Mouse (Mus musculus) liver, embryonic 11.5 days (tissue): ENCODE measurements around the gene Crhr1. TPM values are rescaled to one million over a fixed set of nuclear protein-coding genes. Genes with fewer than 3 reads are reported as not detected.

Experiments
- ATAC-seq: fragments of 200-750 bp; cut with Nextera tagmentation; replicated peaks from 2 replicates; pipeline ENCODE4 v1.8.0; 2017; ENCODE audit warnings: moderate number of reproducible peaks, mild to moderate bottlenecking, moderate TSS enrichment, moderate library complexity; ENCODE audit not compliant: low FRiP score
- DNase-seq: peaks from one replicate; pipeline ENCODE4 v3.0.0-alpha.2; 2017; ENCODE audit warnings: low spot score
- H3K27ac ChIP-seq: fragments of 300-500 bp; sonication (generic); 2 replicates; pipeline ENCODE4 v1.5.1; 2014; ENCODE audit warnings: mild to moderate bottlenecking, low read depth, low read length, control low read depth
- H3K27me3 ChIP-seq: fragments of 300-500 bp; sonication (generic); replicated peaks from 2 replicates; pipeline ENCODE4 v1.6.1; 2014; ENCODE audit warnings: low read length, mixed read lengths; ENCODE audit not compliant: control insufficient read depth, insufficient read depth
- H3K36me3 ChIP-seq: fragments of 300-500 bp; sonication (generic); 2 replicates; pipeline ENCODE4 v1.6.1; 2014; ENCODE audit warnings: mild to moderate bottlenecking, low read length, moderate library complexity, mixed read lengths; ENCODE audit not compliant: control insufficient read depth, insufficient read depth
- H3K4me1 ChIP-seq: fragments of 300-500 bp; sonication (generic); replicated peaks from 2 replicates; pipeline ENCODE4 v1.6.1; 2014; ENCODE audit warnings: low read length, mixed read lengths; ENCODE audit not compliant: control insufficient read depth, insufficient read depth
- H3K4me2 ChIP-seq: fragments of 300-500 bp; sonication (generic); 2 replicates; pipeline ENCODE4 v1.6.1; 2014; ENCODE audit warnings: mild to moderate bottlenecking, control low read depth, moderate library complexity
- H3K4me3 ChIP-seq: fragments of 300-500 bp; sonication (generic); 2 replicates; pipeline ENCODE4 v1.5.1; 2014; ENCODE audit warnings: low read depth, low read length, control low read depth
- H3K9ac ChIP-seq: fragments of 300-500 bp; sonication (generic); 2 replicates; pipeline ENCODE4 v1.6.1; 2014; ENCODE audit warnings: low read depth, low read length, control low read depth
- H3K9me3 ChIP-seq: fragments of 300-500 bp; sonication (generic); 2 replicates; pipeline ENCODE4 v1.6.1; 2016; ENCODE audit warnings: low read length, inconsistent platforms, mixed read lengths; ENCODE audit not compliant: control insufficient read depth
- WGBS: fragments of 180-500 bp; shearing (Covaris S2); extraction: QIAGEN DNeasy Blood & Tissue Kit; methylation state at CpG from one replicate; pipeline ENCODE4 v1.1.7; 2014; 5-methylcytosine and 5-hydroxymethylcytosine counted together
- polyA plus RNA-seq: library from polyadenylated mRNA; unstranded; fragments of >200 nt; fragmentation: Nextera tagmentation; extraction: Ambion mirVana; gene quantifications from 2 replicates; pipeline ENCODE4 v1.2.1, GENCODE M21; 2014

The Crhr1 gene
- polyA plus RNA-seq, 1 experiment from 2014 or later: not detected

- ATAC-seq (no peak), DNase-seq (no peak)
- no peak overlapping the region for H3K4me2 ChIP-seq
- H3K36me3 ChIP-seq: no peaks in the 10 kb centered on the region
- no peak overlapping the region for H3K9ac ChIP-seq
- 64% methylated on average over 3 of the region's 3 CpGs for WGBS
- H3K27ac ChIP-seq: no peak overlapping the region
- no peak overlapping the region for H3K4me3 ChIP-seq
- no peaks in the 10 kb centered on the region for H3K9me3 ChIP-seq
- H3K4me1 ChIP-seq: no peaks in the 10 kb centered on the region
- peaks cover 4% of the 10 kb centered on the region for H3K27me3 ChIP-seq
These were observed 8.1 kb upstream of the Crhr1 start for GRCm38 (mm10) chr11:104124582-104124981.

- Histone ChIP-seq H3K9me3 (no peaks in the 10 kb centered on the region), H3K4me1 (no peaks in the 10 kb centered on the region), H3K4me3 (no peak overlapping the region), H3K9ac (no peak overlapping the region), H3K27me3 (peaks cover 50% of the 10 kb centered on the region), H3K36me3 (no peaks in the 10 kb centered on the region), H3K4me2 (no peak overlapping the region), H3K27ac (no peak overlapping the region)
- 79% methylated on average over 5 of the region's 5 CpGs for WGBS
- no peak for ATAC-seq
- no peak for DNase-seq
These were observed 3.2 kb upstream of the Crhr1 start for GRCm38 (mm10) chr11:104129466-104129865.

GRCm38 (mm10) chr11:104130721-104131647, 1.7 kb upstream of the Crhr1 start:
- Histone ChIP-seq H3K27ac (no peak overlapping the region), H3K4me1 (no peaks in the 10 kb centered on the region), H3K9ac (no peak overlapping the region), H3K27me3 (peaks cover 65% of the 10 kb centered on the region), H3K4me3 (no peak overlapping the region), H3K4me2 (no peak overlapping the region), H3K9me3 (no peaks in the 10 kb centered on the region), H3K36me3 (no peaks in the 10 kb centered on the region)
- 63% methylated on average over 15 of the region's 15 CpGs for WGBS
- no peak for DNase-seq
- no peak for ATAC-seq

GRCm38 (mm10) chr11:104131756-104132155, 899 bp upstream of the Crhr1 start:
- Histone ChIP-seq H3K4me1 (no peaks in the 10 kb centered on the region), H3K27ac (no peak overlapping the region), H3K4me3 (peak overlapping the region; percentile 49), H3K27me3 (peaks cover 72% of the 10 kb centered on the region), H3K36me3 (no peaks in the 10 kb centered on the region), H3K9me3 (no peaks in the 10 kb centered on the region), H3K9ac (no peak overlapping the region), H3K4me2 (peak overlapping the region; percentile 73)
- WGBS: 1% methylated on average over 21 of the region's 21 CpGs
- peak; percentile 36 for DNase-seq
- ATAC-seq: no peak

GRCm38 (mm10) chr11:104133442-104133983, 858 bp downstream of the Crhr1 start:
- no peak overlapping the region for H3K27ac ChIP-seq
- no peak overlapping the region for H3K9ac ChIP-seq
- peak; percentile 32 for DNase-seq
- ATAC-seq: no peak
- H3K27me3 ChIP-seq: peaks cover 79% of the 10 kb centered on the region
- 2% methylated on average over 47 of the region's 47 CpGs for WGBS
- no peaks in the 10 kb centered on the region for H3K9me3 ChIP-seq
- H3K36me3 ChIP-seq: no peaks in the 10 kb centered on the region
- H3K4me3 ChIP-seq: peak overlapping the region; percentile 49
- no peaks in the 10 kb centered on the region for H3K4me1 ChIP-seq
- H3K4me2 ChIP-seq: peak overlapping the region; percentile 73

GRCm38 (mm10) chr11:104138976-104139375, 6.3 kb downstream of the Crhr1 start:
- peaks cover 34% of the 10 kb centered on the region for H3K27me3 ChIP-seq
- ATAC-seq (no peak), DNase-seq (no peak)
- H3K9me3 ChIP-seq: no peaks in the 10 kb centered on the region
- 61% methylated on average over 3 of the region's 3 CpGs for WGBS
- no peaks in the 10 kb centered on the region for H3K36me3 ChIP-seq
- no peak overlapping the region for H3K4me3 ChIP-seq
- H3K4me2 ChIP-seq: no peak overlapping the region
- H3K4me1 ChIP-seq: no peaks in the 10 kb centered on the region
- H3K9ac ChIP-seq: no peak overlapping the region
- no peak overlapping the region for H3K27ac ChIP-seq

GRCm38 (mm10) chr11:104144930-104145329, 12.3 kb downstream of the Crhr1 start:
- H3K9ac ChIP-seq: no peak overlapping the region
- H3K4me2 ChIP-seq: no peak overlapping the region
- no peaks in the 10 kb centered on the region for H3K4me1 ChIP-seq
- no peak for ATAC-seq
- no peaks in the 10 kb centered on the region for H3K27me3 ChIP-seq
- WGBS: 90% methylated on average over 1 of the region's 1 CpGs
- DNase-seq: no peak
- no peaks in the 10 kb centered on the region for H3K36me3 ChIP-seq
- no peaks in the 10 kb centered on the region for H3K9me3 ChIP-seq
- H3K4me3 ChIP-seq: no peak overlapping the region
- no peak overlapping the region for H3K27ac ChIP-seq

- Histone ChIP-seq H3K4me3 (no peak overlapping the region), H3K9ac (no peak overlapping the region), H3K9me3 (no peaks in the 10 kb centered on the region), H3K27ac (no peak overlapping the region), H3K36me3 (no peaks in the 10 kb centered on the region), H3K4me2 (no peak overlapping the region), H3K27me3 (no peaks in the 10 kb centered on the region), H3K4me1 (no peaks in the 10 kb centered on the region)
- ATAC-seq (no peak), DNase-seq (no peak)
- 63% methylated on average over 7 of the region's 7 CpGs for WGBS
These were observed 16.1 kb downstream of the Crhr1 start for GRCm38 (mm10) chr11:104148787-104149186.

GRCm38 (mm10) chr11:104150911-104151310, 18.3 kb downstream of the Crhr1 start:
- no peaks in the 10 kb centered on the region for H3K4me1 ChIP-seq
- H3K27me3 ChIP-seq: no peaks in the 10 kb centered on the region
- no peak overlapping the region for H3K27ac ChIP-seq
- no peak overlapping the region for H3K4me2 ChIP-seq
- no peaks in the 10 kb centered on the region for H3K36me3 ChIP-seq
- 73% methylated on average over 5 of the region's 5 CpGs for WGBS
- DNase-seq (no peak), ATAC-seq (no peak)
- H3K9me3 ChIP-seq: no peaks in the 10 kb centered on the region
- no peak overlapping the region for H3K9ac ChIP-seq
- H3K4me3 ChIP-seq: no peak overlapping the region
